Mouse (Mus musculus) liver, embryonic 13.5 days (tissue): ENCODE measurements around the gene Pik3ca. TPM values are rescaled to one million over a fixed set of nuclear protein-coding genes. Genes with fewer than 3 reads are reported as not detected.

ENCODE experiments used
- ATAC-seq: fragments of 200-750 bp; cut with Nextera tagmentation; 2 replicates; pipeline ENCODE4 v1.8.0; 2017; ENCODE audit warnings: low read depth, mild to moderate bottlenecking, moderate number of reproducible peaks, moderate library complexity
- DNase-seq: peaks from one replicate; pipeline ENCODE4 v3.0.0; 2022
- H3K27ac ChIP-seq: fragments of 300-500 bp; sonication (generic); 2 replicates; pipeline ENCODE4 v1.5.1; 2015; ENCODE audit warnings: moderate library complexity, mild to moderate bottlenecking, inconsistent platforms
- H3K27me3 ChIP-seq: fragments of 300-500 bp; sonication (generic); 2 replicates; pipeline ENCODE4 v1.6.1; 2015; ENCODE audit warnings: mild to moderate bottlenecking, inconsistent platforms
- H3K36me3 ChIP-seq: fragments of 300-500 bp; sonication (generic); 2 replicates; pipeline ENCODE4 v1.6.1; 2015; ENCODE audit warnings: mild to moderate bottlenecking, inconsistent platforms
- H3K4me1 ChIP-seq: fragments of 300-500 bp; sonication (generic); replicated peaks from 2 replicates; pipeline ENCODE4 v1.6.1; 2015; ENCODE audit warnings: inconsistent platforms
- H3K4me2 ChIP-seq: fragments of 300-500 bp; sonication (generic); 2 replicates; pipeline ENCODE4 v1.6.1; 2015; ENCODE audit warnings: inconsistent platforms, mild to moderate bottlenecking, moderate library complexity
- H3K4me3 ChIP-seq: fragments of 300-500 bp; sonication (generic); replicated peaks from 2 replicates; pipeline ENCODE4 v1.5.1; 2015; ENCODE audit warnings: mild to moderate bottlenecking, inconsistent platforms
- H3K9ac ChIP-seq: fragments of 300-500 bp; sonication (generic); 2 replicates; pipeline ENCODE4 v1.6.1; 2015; ENCODE audit warnings: mild to moderate bottlenecking, inconsistent platforms
- H3K9me3 ChIP-seq: fragments of 300-500 bp; sonication (generic); replicated peaks from 2 replicates; pipeline ENCODE4 v1.6.1; 2016; ENCODE audit warnings: inconsistent platforms
- WGBS: fragments of 180-500 bp; shearing (Covaris S2); methylation state at CpG from one replicate; pipeline ENCODE4 v1.1.7; 2015; ENCODE audit not compliant: insufficient replicate concordance; 5-methylcytosine and 5-hydroxymethylcytosine counted together
- polyA plus RNA-seq: library from polyadenylated mRNA; unstranded; fragments of >200 nt; fragmentation: Nextera tagmentation; extraction: Ambion mirVana; gene quantifications from 2 replicates; pipeline ENCODE4 v1.2.1, GENCODE M21; 2015

Pik3ca gene
- polyA plus RNA-seq, 1 experiment from 2014 or later = 3.0 TPM

- no peak overlapping the region for H3K4me2 ChIP-seq
- ATAC-seq (no peak), DNase-seq (no peak)
- H3K27ac ChIP-seq = no peak overlapping the region
- H3K36me3 ChIP-seq = no peaks in the 10 kb centered on the region
- H3K4me3 ChIP-seq = no peak overlapping the region
- H3K9ac ChIP-seq = no peak overlapping the region
- H3K4me1 ChIP-seq = no peaks in the 10 kb centered on the region
- no peaks in the 10 kb centered on the region for H3K27me3 ChIP-seq
- no peaks in the 10 kb centered on the region for H3K9me3 ChIP-seq
These were observed 93.5 kb downstream of the Pik3ca start for GRCm38 (mm10) chr3:32490928-32491315.

GRCm38 (mm10) chr3:32492097-32493090, 94.9 kb downstream of the Pik3ca start, which contains the start of gene Kcnmb3:
Gene Kcnmb3 (minus strand): TSS chr3:32492231.
- 61% methylated on average over 11 of the region's 11 CpGs for WGBS
- Histone ChIP-seq H3K27ac (no peak within 1 kb of the TSS), H3K4me3 (no peak within 1 kb of the TSS), H3K36me3 (no peaks in the 10 kb centered on the region), H3K9ac (no peak within 1 kb of the TSS), H3K4me1 (no peaks in the 10 kb centered on the region), H3K4me2 (no peak within 1 kb of the TSS), H3K27me3 (no peaks in the 10 kb centered on the region), H3K9me3 (no peaks in the 10 kb centered on the region)
- ATAC-seq = no peak
- DNase-seq = no peak

GRCm38 (mm10) chr3:32494387-32495087, 97.1 kb downstream of the Pik3ca start:
- H3K4me1 ChIP-seq = no peaks in the 10 kb centered on the region
- no peak overlapping the region for H3K4me3 ChIP-seq
- ATAC-seq = no peak
- no peak overlapping the region for H3K27ac ChIP-seq
- WGBS = 65% methylated on average over 8 of the region's 8 CpGs
- no peaks in the 10 kb centered on the region for H3K9me3 ChIP-seq
- H3K4me2 ChIP-seq = no peak overlapping the region
- DNase-seq = no peak
- H3K27me3 ChIP-seq = no peaks in the 10 kb centered on the region
- H3K9ac ChIP-seq = no peak overlapping the region
- no peaks in the 10 kb centered on the region for H3K36me3 ChIP-seq

GRCm38 (mm10) chr3:32495088-32495770, 97.8 kb downstream of the Pik3ca start:
- WGBS = 48% methylated on average over 8 of the region's 8 CpGs
- H3K4me3 ChIP-seq = no peak overlapping the region
- DNase-seq (no peak), ATAC-seq (no peak)
- no peaks in the 10 kb centered on the region for H3K9me3 ChIP-seq
- H3K4me2 ChIP-seq = no peak overlapping the region
- no peak overlapping the region for H3K9ac ChIP-seq
- no peak overlapping the region for H3K27ac ChIP-seq
- no peaks in the 10 kb centered on the region for H3K36me3 ChIP-seq
- no peaks in the 10 kb centered on the region for H3K4me1 ChIP-seq
- no peaks in the 10 kb centered on the region for H3K27me3 ChIP-seq

GRCm38 (mm10) chr3:32495856-32496710, 98.6 kb downstream of the Pik3ca start:
- H3K4me3 ChIP-seq = no peak overlapping the region
- no peak overlapping the region for H3K9ac ChIP-seq
- H3K27me3 ChIP-seq = no peaks in the 10 kb centered on the region
- ATAC-seq = no peak
- no peak overlapping the region for H3K4me2 ChIP-seq
- no peak for DNase-seq
- no peaks in the 10 kb centered on the region for H3K4me1 ChIP-seq
- 48% methylated on average over 8 of the region's 8 CpGs for WGBS
- no peak overlapping the region for H3K27ac ChIP-seq
- no peaks in the 10 kb centered on the region for H3K9me3 ChIP-seq
- H3K36me3 ChIP-seq = no peaks in the 10 kb centered on the region

GRCm38 (mm10) chr3:32496711-32497070, 99.2 kb downstream of the Pik3ca start:
- no peak for ATAC-seq
- no peaks in the 10 kb centered on the region for H3K4me1 ChIP-seq
- H3K4me3 ChIP-seq = no peak overlapping the region
- no peaks in the 10 kb centered on the region for H3K36me3 ChIP-seq
- WGBS = 88% methylated on average over 1 of the region's 1 CpGs
- H3K9me3 ChIP-seq = no peaks in the 10 kb centered on the region
- no peak for DNase-seq
- no peaks in the 10 kb centered on the region for H3K27me3 ChIP-seq
- no peak overlapping the region for H3K27ac ChIP-seq
- H3K9ac ChIP-seq = no peak overlapping the region
- no peak overlapping the region for H3K4me2 ChIP-seq

GRCm38 (mm10) chr3:32500346-32500745, 102.9 kb downstream of the Pik3ca start:
- DNase-seq (no peak), ATAC-seq (no peak)
- Histone ChIP-seq H3K9ac (no peak overlapping the region), H3K36me3 (no peaks in the 10 kb centered on the region), H3K4me3 (no peak overlapping the region), H3K27ac (no peak overlapping the region), H3K4me1 (no peaks in the 10 kb centered on the region), H3K4me2 (no peak overlapping the region), H3K9me3 (no peaks in the 10 kb centered on the region), H3K27me3 (no peaks in the 10 kb centered on the region)
- WGBS = 60% methylated on average over 2 of the region's 2 CpGs

GRCm38 (mm10) chr3:32505841-32506240, 108.4 kb downstream of the Pik3ca start:
- DNase-seq (no peak), ATAC-seq (no peak)
- Histone ChIP-seq H3K9me3 (no peaks in the 10 kb centered on the region), H3K27ac (no peak overlapping the region), H3K36me3 (no peaks in the 10 kb centered on the region), H3K27me3 (no peaks in the 10 kb centered on the region), H3K4me3 (no peak overlapping the region), H3K9ac (no peak overlapping the region), H3K4me2 (no peak overlapping the region), H3K4me1 (peaks cover 21% of the 10 kb centered on the region)
- WGBS = 41% methylated on average over 3 of the region's 3 CpGs

GRCm38 (mm10) chr3:32506366-32507225, 109.1 kb downstream of the Pik3ca start:
- Histone ChIP-seq H3K27ac (no peak overlapping the region), H3K36me3 (no peaks in the 10 kb centered on the region), H3K27me3 (no peaks in the 10 kb centered on the region), H3K9ac (no peak overlapping the region), H3K4me1 (peaks cover 28% of the 10 kb centered on the region), H3K4me2 (no peak overlapping the region), H3K9me3 (no peaks in the 10 kb centered on the region), H3K4me3 (no peak overlapping the region)
- ATAC-seq (no peak), DNase-seq (no peak)
- WGBS = 62% methylated on average over 11 of the region's 11 CpGs

- WGBS = 3% methylated on average over 17 of the region's 17 CpGs
- Histone ChIP-seq H3K4me1 (peaks cover 48% of the 10 kb centered on the region), H3K4me2 (peak overlapping the region; percentile 96), H3K9ac (peak overlapping the region; percentile 60), H3K27ac (peak overlapping the region; percentile 54), H3K36me3 (no peaks in the 10 kb centered on the region), H3K4me3 (peak overlapping the region; percentile 73), H3K9me3 (no peaks in the 10 kb centered on the region), H3K27me3 (no peaks in the 10 kb centered on the region)
- no peak for ATAC-seq
- peak; percentile 38 for DNase-seq
These were observed 111.3 kb downstream of the Pik3ca start for GRCm38 (mm10) chr3:32508666-32509324.
